In genomic region chr10:118622916-118623315, GRCm38 (mm10) we compare ENCODE assay signal across 12 mouse cellular contexts.
"Had no signal": no experiment of that assay in that cellular context is flagged by ENCODE, and none has a peak within 500 bp of the region (broad histone marks: within the 10 kb centered on the region; RNA-seq: fewer than 3 reads in every experiment).

No protein-coding gene starts in this region.

- DNase-seq: retina, postnatal 1 day; right cerebral cortex, adult 18-20 months; right cerebral cortex, postnatal 14 days; right cerebral cortex, postnatal 25 days; right cerebral cortex, postnatal 4 days; spleen, adult 18-20 months; thymus, adult 18-20 months; thymus, adult 2 months; thymus, postnatal 14 days; thymus, postnatal 25 days; thymus, postnatal 36 days; thymus, postnatal 4 days had no signal
